Mouse (Mus musculus) heart, embryonic 16.5 days (tissue): ENCODE data around the gene Asns. TPM values are rescaled to one million over a fixed set of nuclear protein-coding genes. Genes with fewer than 3 reads are reported as not detected.
A peak's percentile ranks its signal among the peaks of the same experiment; 100 is the strongest.

Experiments
- ATAC-seq: fragments of 200-750 bp; cut with Nextera tagmentation; replicated peaks from 2 replicates; pipeline ENCODE4 v1.8.0; 2017; ENCODE audit warnings: moderate number of reproducible peaks; ENCODE audit not compliant: insufficient read depth, low FRiP score; ENCODE audit errors: extremely low read depth
- H3K27ac ChIP-seq: fragments of 300-500 bp; sonication (generic); 2 replicates; pipeline ENCODE4 v1.5.1; 2014; ENCODE audit warnings: mild to moderate bottlenecking, low read length, control low read depth, moderate library complexity
- H3K27me3 ChIP-seq: fragments of 300-500 bp; sonication (generic); 2 replicates; pipeline ENCODE4 v1.6.1; 2014; ENCODE audit warnings: low read length, mixed read lengths; ENCODE audit not compliant: control insufficient read depth, insufficient read depth
- H3K36me3 ChIP-seq: fragments of 300-500 bp; sonication (generic); 2 replicates; pipeline ENCODE4 v1.6.1; 2014; ENCODE audit not compliant: control insufficient read depth, insufficient read depth
- H3K4me1 ChIP-seq: fragments of 300-500 bp; sonication (generic); 2 replicates; pipeline ENCODE4 v1.6.1; 2014; ENCODE audit warnings: low read length, mixed read lengths; ENCODE audit not compliant: control insufficient read depth, insufficient read depth
- H3K4me2 ChIP-seq: fragments of 300-500 bp; sonication (generic); 2 replicates; pipeline ENCODE4 v1.6.1; 2014; ENCODE audit warnings: low read depth, mild to moderate bottlenecking, control low read depth, low read length
- H3K4me3 ChIP-seq: fragments of 300-500 bp; sonication (generic); 2 replicates; pipeline ENCODE4 v1.5.1; 2014; ENCODE audit warnings: mild to moderate bottlenecking, control low read depth, low read length
- H3K9ac ChIP-seq: fragments of 300-500 bp; sonication (generic); 2 replicates; pipeline ENCODE4 v1.6.1; 2014; ENCODE audit warnings: low read length, control low read depth
- H3K9me3 ChIP-seq: fragments of 300-500 bp; sonication (generic); replicated peaks from 2 replicates; pipeline ENCODE4 v1.6.1; 2016; ENCODE audit warnings: low read length; ENCODE audit not compliant: control insufficient read depth
- WGBS: fragments of 180-500 bp; shearing (Covaris S2); extraction: QIAGEN DNeasy Blood & Tissue Kit; methylation state at CpG from one replicate; pipeline ENCODE4 v1.1.7; 2014; 5-methylcytosine and 5-hydroxymethylcytosine counted together
- polyA plus RNA-seq: library from polyadenylated mRNA; unstranded; fragments of >200 nt; fragmentation: Nextera tagmentation; extraction: Ambion mirVana; gene quantifications from 2 replicates; pipeline ENCODE4 v1.2.1, GENCODE M21; 2015

Asns gene
- polyA plus RNA-seq, 1 experiment from 2014 or later, result 20.2 TPM

DNA sequence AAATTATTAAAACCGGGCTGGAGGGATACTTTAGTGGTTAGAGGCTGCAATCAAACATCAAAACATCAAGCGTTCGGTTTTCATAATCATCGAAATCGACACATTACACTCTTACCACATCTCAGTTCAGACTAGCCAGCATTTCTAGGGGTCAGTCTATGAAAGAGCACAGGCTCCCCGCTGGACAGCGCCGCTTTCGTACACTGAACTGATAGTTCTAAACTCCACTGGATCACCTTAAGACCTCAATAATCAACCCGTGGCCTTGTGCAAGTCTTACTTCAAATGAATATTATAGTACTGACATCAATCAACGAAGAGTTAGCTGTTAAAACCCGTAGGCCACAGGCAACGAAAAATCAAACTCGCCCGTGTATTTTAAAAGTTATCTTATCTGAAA is 1.0 kb downstream of the Asns start:
- Histone ChIP-seq H3K27me3 (no peaks in the 10 kb centered on the region), H3K4me2 (peak overlapping the region; percentile 82), H3K4me3 (peak overlapping the region; percentile 68), H3K27ac (no peak overlapping the region), H3K9ac (no peak overlapping the region; the same call in 1 of the 2 replicates), H3K9me3 (no peaks in the 10 kb centered on the region), H3K4me1 (peaks cover 5% of the 10 kb centered on the region), H3K36me3 (no peaks in the 10 kb centered on the region)
- WGBS, result 39% methylated on average over 15 of the region's 15 CpGs
- no peak for ATAC-seq

DNA sequence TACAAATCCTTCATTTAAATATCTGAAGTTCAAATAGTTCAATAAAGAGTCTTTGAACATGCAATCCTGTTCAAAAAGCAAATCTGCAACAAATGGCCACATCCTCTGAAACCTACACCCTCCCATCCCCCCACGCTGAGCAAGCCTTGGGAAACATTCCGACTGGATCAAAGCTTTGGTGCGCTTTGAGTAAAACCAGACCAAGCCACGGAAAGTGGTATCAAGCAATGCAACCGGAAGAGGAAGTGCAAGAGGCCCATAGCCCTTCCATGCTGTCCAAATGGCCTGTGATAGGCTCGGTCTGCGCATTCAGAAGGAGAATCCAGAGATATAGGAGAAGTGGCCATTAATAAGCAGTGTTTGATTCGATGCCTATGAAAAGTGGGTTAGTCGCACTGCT is 2.6 kb downstream of the Asns start:
- no peak overlapping the region for H3K4me2 ChIP-seq
- H3K9ac ChIP-seq, result no peak overlapping the region
- peaks cover 5% of the 10 kb centered on the region for H3K4me1 ChIP-seq
- H3K27ac ChIP-seq, result no peak overlapping the region
- 73% methylated on average over 9 of the region's 9 CpGs for WGBS
- H3K4me3 ChIP-seq, result no peak overlapping the region
- no peaks in the 10 kb centered on the region for H3K27me3 ChIP-seq
- no peak for ATAC-seq
- no peaks in the 10 kb centered on the region for H3K9me3 ChIP-seq
- no peaks in the 10 kb centered on the region for H3K36me3 ChIP-seq

DNA sequence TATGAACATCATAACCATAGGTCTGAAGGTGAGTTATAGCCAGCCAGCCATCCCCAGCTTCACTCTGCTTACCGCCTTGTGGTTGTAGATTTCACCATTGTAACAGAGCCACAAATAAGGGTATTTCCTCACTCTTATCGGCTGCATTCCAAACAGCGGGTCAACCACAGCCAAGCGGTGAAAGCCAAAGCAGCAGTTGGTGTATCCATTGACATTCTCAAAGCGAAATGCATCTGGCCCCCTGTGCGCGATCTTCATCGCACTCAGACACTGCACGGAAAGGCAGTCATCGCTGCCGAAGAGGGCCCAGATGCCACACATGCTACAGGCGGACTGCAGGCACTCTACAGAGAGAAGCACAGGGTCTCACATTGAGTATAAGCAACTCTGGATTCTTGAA is 3.9 kb downstream of the Asns start:
- H3K9ac ChIP-seq, result no peak overlapping the region
- ATAC-seq, result no peak
- H3K4me2 ChIP-seq, result no peak overlapping the region
- H3K27ac ChIP-seq, result no peak overlapping the region
- no peaks in the 10 kb centered on the region for H3K9me3 ChIP-seq
- WGBS, result 78% methylated on average over 12 of the region's 12 CpGs
- H3K27me3 ChIP-seq, result no peaks in the 10 kb centered on the region
- H3K4me1 ChIP-seq, result peaks cover 5% of the 10 kb centered on the region
- H3K36me3 ChIP-seq, result no peaks in the 10 kb centered on the region
- no peak overlapping the region for H3K4me3 ChIP-seq

DNA sequence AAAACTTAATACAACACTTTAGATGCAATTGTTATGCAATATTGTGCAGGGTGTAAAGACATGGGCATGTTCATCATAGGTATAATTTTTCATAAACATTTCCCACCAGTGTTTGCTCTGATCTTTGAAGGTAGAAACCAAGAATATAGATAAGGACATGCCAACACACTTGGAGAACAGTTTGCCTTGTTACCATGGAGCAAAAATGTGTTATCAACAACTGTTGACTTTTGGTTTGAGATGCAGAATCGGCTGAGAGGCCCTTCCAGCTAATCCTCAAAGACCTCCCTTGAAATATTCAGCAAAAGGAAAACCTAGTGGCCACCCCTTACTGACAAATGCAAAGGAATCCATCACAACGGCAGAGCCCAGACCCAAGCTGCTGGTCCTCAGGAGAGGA is 7.0 kb downstream of the Asns start:
- H3K4me1 ChIP-seq, result no peaks in the 10 kb centered on the region
- H3K4me2 ChIP-seq, result no peak overlapping the region
- no peaks in the 10 kb centered on the region for H3K27me3 ChIP-seq
- H3K9me3 ChIP-seq, result no peaks in the 10 kb centered on the region
- no peaks in the 10 kb centered on the region for H3K36me3 ChIP-seq
- no peak for ATAC-seq
- no peak overlapping the region for H3K27ac ChIP-seq
- no peak overlapping the region for H3K4me3 ChIP-seq
- WGBS, result 49% methylated on average over 2 of the region's 2 CpGs
- H3K9ac ChIP-seq, result no peak overlapping the region

DNA sequence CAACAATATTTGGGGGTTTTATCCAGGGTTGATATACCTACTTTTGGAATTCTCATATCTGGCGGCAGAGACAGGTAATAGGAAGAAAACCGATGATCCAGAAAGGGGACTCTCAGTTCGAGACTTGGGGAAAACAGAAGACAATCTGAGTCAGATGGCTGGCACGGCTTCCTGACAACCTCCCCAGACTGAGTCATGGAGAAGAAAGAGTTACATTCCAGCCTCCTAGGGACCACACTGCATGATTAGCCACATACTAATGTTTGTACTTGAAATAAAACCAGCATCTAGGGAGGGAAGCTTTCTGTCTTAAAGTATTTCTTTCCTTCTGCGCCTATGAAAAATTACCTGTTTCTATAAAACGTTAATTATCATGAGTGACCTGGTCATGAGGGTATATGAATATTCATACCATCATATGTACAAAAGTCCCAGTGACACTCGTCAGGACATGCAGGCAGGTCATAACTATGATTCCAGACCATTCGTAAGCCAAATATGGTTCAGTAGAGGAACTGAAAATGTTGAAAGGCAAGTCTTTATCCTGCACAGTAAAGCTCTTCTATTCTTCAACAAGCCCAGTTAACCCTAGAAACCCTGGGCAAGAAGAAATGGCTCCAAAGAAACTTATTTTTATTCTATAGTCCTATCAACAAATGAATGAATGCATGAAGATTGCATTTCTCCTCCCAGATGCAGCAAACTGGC is 16.7 kb downstream of the Asns start:
- H3K9me3 ChIP-seq, result no peaks in the 10 kb centered on the region
- 82% methylated on average over 8 of the region's 8 CpGs for WGBS
- H3K4me3 ChIP-seq, result no peak overlapping the region
- no peak overlapping the region for H3K27ac ChIP-seq
- H3K9ac ChIP-seq, result no peak overlapping the region
- H3K36me3 ChIP-seq, result peaks cover 2% of the 10 kb centered on the region; the same call in 1 of the 2 replicates
- no peak overlapping the region for H3K4me2 ChIP-seq
- H3K4me1 ChIP-seq, result no peaks in the 10 kb centered on the region
- no peak for ATAC-seq
- H3K27me3 ChIP-seq, result no peaks in the 10 kb centered on the region

DNA sequence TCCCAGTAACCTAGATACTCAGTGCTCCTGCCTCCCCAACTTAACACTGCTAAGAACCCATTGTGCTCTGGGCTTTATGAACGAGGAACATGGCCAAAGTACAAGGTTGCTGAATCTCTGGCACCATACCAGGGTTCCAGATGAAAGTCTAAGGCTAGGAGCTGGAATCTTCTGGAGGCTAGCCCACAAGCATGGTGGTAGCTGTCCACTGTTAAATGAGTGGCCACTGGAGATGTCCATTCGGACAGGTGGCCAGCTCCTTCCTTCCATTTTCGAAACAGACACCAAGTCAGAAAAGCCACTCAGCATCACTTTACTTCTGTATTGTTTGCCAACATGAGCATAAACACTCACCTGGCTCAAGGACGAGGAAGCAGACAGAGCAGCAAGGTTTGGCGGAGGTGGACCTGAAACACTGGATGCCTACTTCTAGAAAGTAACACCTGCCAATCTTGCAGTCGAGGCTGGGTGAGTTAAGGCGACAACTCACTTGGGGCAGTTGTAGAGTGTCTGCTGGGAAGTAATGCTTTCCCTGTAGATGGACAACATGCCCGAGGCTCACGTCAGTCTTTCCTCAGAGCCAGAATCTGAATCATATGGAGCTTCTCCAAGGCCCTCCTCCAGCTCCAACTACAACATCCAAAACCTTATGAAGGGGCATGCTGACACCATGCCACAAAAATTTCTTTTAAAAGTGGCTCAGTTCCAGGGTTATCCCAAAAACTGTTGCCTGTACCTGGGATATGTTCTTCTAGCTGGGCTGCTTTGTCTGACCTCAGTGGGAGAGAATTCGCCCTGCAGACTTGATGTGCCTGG is 20.4 kb downstream of the Asns start:
- Histone ChIP-seq H3K36me3 (peaks cover 2% of the 10 kb centered on the region; the same call in 1 of the 2 replicates), H3K4me2 (no peak overlapping the region), H3K27ac (no peak overlapping the region), H3K4me3 (no peak overlapping the region), H3K9me3 (no peaks in the 10 kb centered on the region), H3K27me3 (no peaks in the 10 kb centered on the region), H3K4me1 (no peaks in the 10 kb centered on the region), H3K9ac (no peak overlapping the region)
- no peak for ATAC-seq
- 79% methylated on average over 10 of the region's 10 CpGs for whole genome bisulfite sequencing

DNA sequence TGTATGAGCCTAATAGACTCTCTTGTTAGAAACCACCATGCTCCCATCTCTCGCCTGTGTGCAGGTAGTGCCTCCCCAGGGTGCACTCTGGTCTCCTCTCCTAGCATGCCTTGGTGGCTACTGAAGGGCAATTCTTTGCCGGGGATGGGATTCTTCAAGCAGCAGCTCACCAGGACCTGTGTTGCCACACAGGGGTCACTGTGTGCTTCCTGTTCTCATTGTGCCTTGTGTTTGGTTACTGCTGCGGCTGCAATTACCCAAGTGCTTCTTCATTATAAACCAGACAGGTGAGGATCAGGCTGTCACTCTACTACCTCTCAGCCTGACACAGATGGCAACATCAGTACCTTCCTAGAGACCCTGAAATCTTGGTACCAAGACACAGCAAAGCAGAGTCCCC is 21.6 kb downstream of the Asns start:
- 52% methylated on average over 3 of the region's 3 CpGs for WGBS
- Histone ChIP-seq H3K4me2 (no peak overlapping the region), H3K9ac (no peak overlapping the region), H3K27me3 (no peaks in the 10 kb centered on the region), H3K36me3 (peaks cover 2% of the 10 kb centered on the region; the same call in 1 of the 2 replicates), H3K4me3 (no peak overlapping the region), H3K27ac (no peak overlapping the region), H3K4me1 (no peaks in the 10 kb centered on the region), H3K9me3 (no peaks in the 10 kb centered on the region)
- no peak for ATAC-seq

DNA sequence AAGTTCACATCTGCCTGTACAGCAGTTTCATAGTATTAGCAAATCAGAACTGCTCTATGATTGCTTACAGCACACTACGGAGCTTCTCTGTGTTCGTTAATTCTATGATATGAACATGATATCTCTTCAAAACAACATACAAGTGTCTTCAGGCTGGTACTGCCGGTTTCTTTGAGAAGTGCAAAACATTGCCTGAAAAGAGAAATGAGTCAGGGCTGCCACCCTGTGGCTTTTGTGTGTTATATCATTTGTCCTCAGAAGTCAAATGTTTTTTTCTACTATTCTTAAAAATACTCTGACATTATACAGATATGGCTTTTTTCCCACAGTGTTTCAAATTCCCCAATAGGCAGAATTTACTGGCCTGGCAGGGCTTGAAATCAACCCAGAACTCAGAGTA is 22.5 kb downstream of the Asns start:
- Histone ChIP-seq H3K27me3 (no peaks in the 10 kb centered on the region), H3K27ac (no peak overlapping the region), H3K4me2 (no peak overlapping the region), H3K36me3 (no peaks in the 10 kb centered on the region), H3K9me3 (no peaks in the 10 kb centered on the region), H3K9ac (no peak overlapping the region), H3K4me1 (no peaks in the 10 kb centered on the region), H3K4me3 (no peak overlapping the region)
- 44% methylated on average over 3 of the region's 3 CpGs for WGBS
- ATAC-seq, result no peak

DNA sequence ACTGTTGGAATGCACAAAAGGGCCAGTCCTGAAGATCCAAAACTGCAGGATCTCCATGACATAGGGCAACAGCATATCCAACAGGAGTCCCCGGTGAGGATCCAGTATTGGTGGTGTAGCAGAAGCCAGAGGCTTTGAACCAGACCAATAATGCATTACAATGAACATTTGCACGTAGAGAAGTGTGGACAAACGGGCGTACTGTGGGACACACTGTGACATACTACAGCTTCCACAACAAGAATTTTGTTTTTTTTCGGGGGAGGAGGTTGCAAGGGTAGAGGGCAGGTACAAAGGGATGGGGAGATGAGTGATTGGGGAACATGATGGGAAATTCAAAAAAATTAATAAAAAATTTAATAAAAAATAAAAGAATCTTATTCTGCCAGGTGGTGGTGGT is 23.3 kb downstream of the Asns start:
- Histone ChIP-seq H3K27ac (no peak overlapping the region), H3K9me3 (no peaks in the 10 kb centered on the region), H3K4me2 (no peak overlapping the region), H3K4me3 (no peak overlapping the region), H3K27me3 (no peaks in the 10 kb centered on the region), H3K4me1 (no peaks in the 10 kb centered on the region), H3K9ac (no peak overlapping the region), H3K36me3 (no peaks in the 10 kb centered on the region)
- no peak for ATAC-seq
- WGBS, result 75% methylated on average over 5 of the region's 5 CpGs
